Mouse (Mus musculus) testis, adult 2 months (tissue): Measurements from ENCODE around the gene Trim37.

Experiments used
- CTCF ChIP-seq: fragments of 200-500 bp; IDR thresholded peaks from 2 replicates; pipeline ENCODE4 v1.5.1; 2012; ENCODE audit warnings: low read depth, mild to moderate bottlenecking, inconsistent platforms, low read length, moderate library complexity; ENCODE audit not compliant: control insufficient read depth, insufficient read depth, insufficient replicate concordance
- POLR2A ChIP-seq: fragments of 200-500 bp; IDR thresholded peaks from 2 replicates; pipeline ENCODE4 v1.6.1; 2012; ENCODE audit warnings: low read depth, mild to moderate bottlenecking, inconsistent platforms, low read length, moderate library complexity; ENCODE audit not compliant: control insufficient read depth

DNA sequence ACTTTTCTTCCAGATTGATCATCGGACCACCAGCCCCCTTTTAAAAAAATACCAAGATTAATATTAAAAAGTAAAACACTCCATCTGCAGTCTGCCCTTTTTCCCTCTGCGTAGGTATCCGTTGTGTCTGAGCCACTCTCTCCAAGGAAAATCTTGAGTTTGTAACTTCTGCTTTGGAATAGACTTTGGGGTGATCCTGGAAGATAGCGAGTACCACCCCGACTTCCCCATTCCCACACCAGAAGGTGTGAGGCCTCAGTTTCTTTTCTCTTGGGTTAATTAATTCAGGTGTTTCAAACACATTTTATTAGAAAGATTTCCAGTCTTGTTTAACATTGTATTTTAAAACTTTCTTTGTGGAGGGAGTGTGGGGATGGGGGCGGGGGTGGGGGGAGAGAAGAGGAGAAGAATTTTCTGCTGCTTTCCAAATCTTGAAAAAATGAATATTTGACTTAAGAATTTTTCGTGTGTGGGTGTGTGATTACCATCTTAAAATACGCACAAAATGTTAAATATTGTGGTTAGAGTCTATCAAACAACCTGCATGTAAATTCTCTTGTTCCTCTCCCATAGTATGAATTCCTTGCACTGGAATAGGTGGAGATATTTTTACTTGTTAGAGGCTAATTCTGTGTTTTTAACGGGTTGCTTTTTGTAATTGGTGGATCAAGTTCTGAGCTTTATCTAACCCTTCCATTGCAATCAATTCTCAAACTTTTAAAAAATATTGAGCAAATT is 16.5 kb upstream of the Trim37 start:
- TF ChIP-seq CTCF, result no peak
- no peak for TF ChIP-seq POLR2A
